Mouse (Mus musculus) gastrocnemius, adult 8-10 months (tissue): ENCODE measurements at regions not wholly inside any gene's neighbourhood (a gene's known extent, or its start where the extent isn't known, plus 50 kb on each side); places are given as distances from the start of the nearest gene placed in this dataset.

Experiments
- DNase-seq, 2 experiments: peaks; one replicate each; pipeline ENCODE4 v3.0.0; 2022; ENCODE audit warnings: low spot score in 2 of 2

- DNase-seq: no peak
Observed at GRCm38 (mm10) chr1:35580474-35580873, 487.7 kb upstream of the Hs6st1 start.

- DNase-seq: no peak
Observed at GRCm38 (mm10) chr1:35587900-35588299, 480.3 kb upstream of the Hs6st1 start.

DNA sequence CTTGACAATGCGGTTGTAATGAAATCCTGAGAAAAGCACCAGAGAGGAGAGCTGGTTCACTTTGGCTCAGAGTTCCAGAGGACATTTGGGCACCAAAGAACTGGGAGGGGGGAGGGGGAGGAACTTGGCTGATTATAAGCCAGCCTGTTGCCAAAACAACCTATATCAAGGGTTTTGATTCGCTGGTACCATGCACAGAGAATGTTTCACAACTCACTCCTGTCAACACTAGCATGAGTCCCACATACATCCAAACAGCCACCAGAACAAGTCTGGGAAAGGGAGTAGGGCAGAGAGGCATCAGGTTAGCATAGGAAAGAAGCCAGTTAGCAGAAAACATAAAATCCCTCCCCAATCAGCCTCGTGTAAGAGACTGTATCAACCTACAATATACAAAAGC lies 479.3 kb upstream of the Hs6st1 start:
- no peak for DNase-seq

DNA sequence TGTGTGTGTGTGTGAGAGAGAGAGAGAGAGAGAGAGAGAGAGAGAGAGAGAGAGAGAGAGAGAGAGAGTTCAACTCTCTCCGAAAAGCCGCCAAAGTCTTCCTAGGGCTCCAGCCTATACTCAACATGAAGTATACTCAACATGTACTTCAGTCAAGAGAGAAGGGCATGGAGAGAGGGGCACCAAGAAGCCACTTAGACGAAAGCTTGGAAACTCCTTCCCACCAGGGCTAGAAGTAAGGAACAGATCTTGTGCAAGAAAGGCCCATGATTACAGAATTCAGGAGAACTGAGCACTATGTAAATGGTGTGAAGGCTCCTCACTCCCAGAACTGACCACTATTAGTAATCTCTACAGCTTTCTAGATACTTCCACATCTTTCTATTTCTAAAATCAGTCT lies 467.4 kb upstream of the Hs6st1 start:
- DNase-seq: no peak

DNA sequence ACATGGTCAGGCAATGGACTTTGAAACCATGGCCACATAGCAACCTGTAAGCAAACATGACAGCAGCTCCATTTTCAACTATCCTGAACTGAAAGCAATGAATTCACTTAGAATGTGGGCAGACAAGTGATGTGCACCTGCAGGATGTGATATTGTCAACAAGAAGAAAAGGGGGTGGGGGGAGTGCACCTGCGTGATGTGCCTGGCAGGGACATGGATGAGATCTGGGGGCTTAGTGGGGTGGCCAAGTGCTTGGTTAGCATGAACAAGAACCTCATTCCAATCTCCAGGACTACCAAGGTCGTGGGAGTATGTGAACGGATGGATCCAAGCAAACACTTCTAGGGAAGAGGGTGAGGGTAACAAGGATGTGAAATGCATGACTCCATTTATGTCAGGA lies 453.1 kb upstream of the Hs6st1 start:
- no peak for DNase-seq

- DNase-seq: no peak
Observed at GRCm38 (mm10) chr1:35619476-35619875, 448.7 kb upstream of the Hs6st1 start.

DNA sequence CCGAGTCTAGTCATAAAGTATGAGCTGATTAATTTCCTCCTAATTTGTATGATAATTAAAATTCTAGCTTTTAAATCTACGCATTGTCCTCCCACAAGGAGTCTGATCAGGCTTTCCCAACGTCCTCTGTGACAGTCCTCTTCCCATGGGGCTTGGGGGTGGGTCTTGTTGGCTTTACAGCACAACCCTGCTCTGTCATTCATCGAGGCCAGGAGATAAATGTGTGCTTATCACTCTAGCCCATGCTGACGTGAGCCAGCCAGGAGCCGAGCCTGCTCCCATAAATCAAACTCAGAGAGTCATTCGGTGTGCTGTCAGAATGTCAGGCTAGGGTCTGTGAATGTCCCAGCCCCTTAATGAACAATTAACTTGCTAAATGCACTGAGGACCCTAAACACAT lies 425.6 kb upstream of the Hs6st1 start:
- no peak for DNase-seq

DNA sequence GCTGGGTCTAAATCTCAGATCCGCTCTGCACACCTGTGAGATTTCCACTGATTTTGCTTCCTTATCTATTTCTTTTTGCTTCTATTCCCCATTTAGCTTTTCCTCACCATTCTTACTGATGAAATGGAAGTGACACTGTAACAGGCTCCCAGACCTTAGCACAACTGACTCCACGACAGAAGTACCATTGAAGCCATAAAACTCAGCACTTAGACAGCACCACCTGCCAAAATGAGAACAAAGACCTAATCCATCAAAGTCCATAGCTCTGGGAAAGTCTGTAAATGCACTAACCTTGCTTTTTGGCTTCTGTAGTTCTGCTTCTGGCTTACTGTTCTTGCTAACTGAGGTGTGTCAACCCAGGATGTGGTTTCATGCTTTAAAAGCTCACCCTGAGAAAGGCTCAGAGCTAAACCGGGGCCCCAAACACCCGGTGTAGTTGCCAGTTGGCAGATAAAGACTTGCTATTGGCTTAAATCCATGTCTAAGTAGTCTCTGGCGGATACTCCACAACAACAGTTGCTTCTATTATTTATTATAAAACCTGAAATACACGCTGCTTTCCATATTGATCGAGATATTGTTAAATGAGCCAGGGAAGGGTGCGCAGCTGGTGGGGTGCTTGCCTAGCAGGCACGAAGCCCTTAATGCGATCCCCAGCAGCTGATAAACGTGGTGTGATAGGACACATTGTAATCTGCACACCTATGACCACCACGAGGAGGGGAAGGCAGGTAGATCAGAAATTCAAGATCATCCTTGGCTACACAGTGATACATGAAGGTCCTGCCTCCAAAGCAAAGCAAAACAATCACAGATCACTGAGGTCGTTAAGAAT lies 414.9 kb upstream of the Hs6st1 start:
- no peak for DNase-seq

DNA sequence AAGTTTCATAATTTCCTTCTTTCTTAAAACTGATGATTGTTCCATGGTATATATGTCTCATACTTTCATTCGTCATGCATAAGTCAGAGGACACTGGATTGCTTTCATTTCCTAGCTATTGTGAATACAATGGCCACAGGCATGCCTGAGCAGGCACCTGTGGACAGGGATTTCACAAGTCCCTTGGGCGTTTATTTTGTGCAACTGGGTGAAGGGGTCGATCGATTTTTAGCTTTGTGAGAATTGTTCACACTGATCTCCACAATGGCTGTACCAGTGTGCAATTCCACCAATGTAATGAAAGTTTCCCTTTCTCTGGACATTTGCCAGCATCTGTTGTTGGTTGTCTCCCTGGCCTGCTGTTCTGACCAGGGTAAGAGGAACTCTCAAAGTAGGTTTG lies 405.2 kb upstream of the Hs6st1 start:
- DNase-seq: no peak

DNA sequence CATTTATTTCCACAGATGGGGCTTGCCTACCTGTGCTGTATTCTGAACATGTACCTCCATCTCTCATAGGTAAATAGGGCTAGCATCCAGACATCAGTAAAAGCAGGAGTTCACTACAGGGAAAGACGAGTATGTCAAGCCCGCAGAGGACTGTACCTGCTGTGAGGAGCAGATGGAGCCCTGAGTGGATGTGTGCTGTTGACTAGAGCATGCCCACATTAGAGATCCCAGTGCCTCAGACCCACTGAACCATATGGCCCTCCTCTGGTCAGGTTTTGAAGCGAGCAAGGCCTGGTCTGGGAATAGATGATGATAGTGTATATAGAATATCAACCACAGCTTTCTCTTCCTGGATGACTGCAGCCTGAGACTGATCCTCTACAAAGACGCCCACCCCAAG lies 394.7 kb upstream of the Hs6st1 start:
- no peak for DNase-seq

DNA sequence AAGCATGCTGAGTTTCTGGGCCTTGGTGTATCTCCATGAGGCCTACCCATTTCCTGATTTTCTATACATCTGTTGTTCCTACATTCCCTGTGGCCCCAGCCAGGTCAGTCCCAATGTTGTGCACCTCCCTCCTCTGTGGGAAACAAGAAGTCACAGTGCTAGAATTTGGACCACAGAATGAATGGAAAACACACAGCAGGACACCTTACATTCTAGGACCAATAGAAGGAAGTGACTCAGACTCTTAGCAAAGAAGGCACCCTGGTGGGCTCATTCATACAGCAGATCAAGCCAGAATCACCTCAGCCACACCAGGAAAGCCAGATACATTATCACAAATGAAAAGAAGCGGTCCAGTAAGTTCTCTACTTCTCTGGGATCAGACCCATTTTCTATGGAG lies 394.2 kb upstream of the Hs6st1 start:
- DNase-seq: no peak

DNA sequence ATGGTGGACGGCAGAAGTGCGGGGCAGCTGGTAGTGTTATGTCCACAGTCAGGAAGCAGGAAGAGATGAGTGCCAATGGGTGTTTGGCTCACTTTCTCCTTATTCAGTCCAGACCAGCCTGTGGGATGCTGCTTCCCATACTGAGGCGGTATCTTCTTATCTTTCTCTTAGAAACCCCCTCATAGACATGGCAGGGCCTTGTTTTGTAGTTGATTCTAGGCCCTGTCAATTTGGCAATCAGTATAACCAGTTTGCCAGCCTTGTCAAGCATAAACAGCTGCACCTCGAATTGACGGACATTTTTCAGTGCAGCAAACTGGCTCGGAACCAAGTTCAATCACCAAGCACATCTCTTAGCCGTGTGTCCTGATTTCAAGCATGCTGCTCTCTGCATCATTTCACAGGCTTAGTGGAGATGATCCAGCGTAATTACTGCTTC lies 385.7 kb upstream of the Hs6st1 start:
- DNase-seq: no peak

- DNase-seq: no peak
Observed at GRCm38 (mm10) chr1:35685651-35686050, 382.5 kb upstream of the Hs6st1 start.

- DNase-seq: no peak
Observed at GRCm38 (mm10) chr1:35694349-35694748, 373.9 kb upstream of the Hs6st1 start.

- DNase-seq: no peak
Observed at GRCm38 (mm10) chr1:35694775-35695591, 373.2 kb upstream of the Hs6st1 start.

DNA sequence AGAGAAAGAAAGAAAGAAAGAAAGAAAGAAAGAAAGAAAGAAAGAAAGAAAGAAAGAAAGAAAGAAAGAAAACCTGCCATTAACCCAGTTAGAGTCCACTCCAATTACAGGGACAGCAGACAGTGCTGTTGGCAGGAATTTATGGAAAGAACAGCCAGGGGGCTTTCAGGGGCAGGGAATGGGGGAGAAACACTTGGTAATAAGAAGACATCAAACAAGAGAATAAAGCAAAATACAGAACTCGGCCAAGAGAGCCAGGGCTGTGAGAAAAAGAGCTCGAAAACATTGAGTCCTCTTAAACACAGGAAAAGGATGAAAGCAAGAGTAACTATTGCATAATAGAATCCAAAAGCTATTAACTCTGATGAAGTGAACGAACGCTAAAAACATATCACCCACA lies 371.0 kb upstream of the Hs6st1 start:
- DNase-seq: no peak

- DNase-seq: no peak
Observed at GRCm38 (mm10) chr1:35697834-35698500, 370.2 kb upstream of the Hs6st1 start.

- DNase-seq: no peak
Observed at GRCm38 (mm10) chr1:35702585-35702984, 365.6 kb upstream of the Hs6st1 start.

DNA sequence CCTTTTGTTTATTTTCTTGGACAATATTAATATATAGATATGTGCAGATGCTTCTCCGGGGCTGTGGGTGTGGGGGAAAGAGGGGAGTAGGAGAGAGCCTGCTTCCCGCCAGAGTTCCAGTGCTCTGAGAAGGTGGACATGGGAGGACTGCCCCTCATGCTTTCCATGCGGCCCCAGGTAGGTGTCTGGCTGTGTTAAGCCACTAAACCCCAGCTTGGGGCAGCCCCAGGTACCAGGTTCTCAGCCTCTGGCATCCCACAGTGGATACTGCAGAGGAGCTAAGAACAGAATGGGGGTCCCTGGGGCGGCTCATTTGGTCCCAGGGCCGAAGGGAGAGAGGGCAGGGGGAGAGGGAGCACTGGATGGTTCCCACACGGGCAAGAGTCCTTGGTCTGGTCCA lies 361.9 kb upstream of the Hs6st1 start:
- DNase-seq: no peak

GRCm38 (mm10) chr1:35708176-35708788 lies 359.9 kb upstream of the Hs6st1 start:
- no peak for DNase-seq

DNA sequence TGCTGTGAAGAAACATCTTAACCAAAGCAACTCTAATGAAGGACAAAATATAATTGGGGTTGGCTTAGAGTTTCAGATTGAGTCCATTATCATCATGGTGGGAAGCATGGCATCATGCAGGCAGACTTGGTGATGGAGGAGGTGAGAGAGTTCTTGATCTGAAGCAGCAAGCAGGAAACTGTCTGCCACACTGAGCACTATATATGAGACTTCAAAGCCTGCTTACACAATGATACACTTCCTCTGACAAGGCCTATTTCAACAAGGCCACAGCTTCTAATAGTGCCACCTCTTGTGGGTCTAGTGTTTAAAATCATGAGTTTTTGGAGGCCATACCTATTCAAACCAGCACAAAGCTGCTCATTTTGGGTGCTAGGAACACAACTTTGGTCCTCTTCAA lies 359.0 kb upstream of the Hs6st1 start:
- DNase-seq: no peak

GRCm38 (mm10) chr1:35713961-35714360 lies 354.2 kb upstream of the Hs6st1 start:
- no peak for DNase-seq
